Mouse (Mus musculus) yolk sac, embryonic 10.5 days (tissue): Measurements from ENCODE around the gene C1ql3.

Experiments
- DNase-seq: peaks from one replicate; pipeline ENCODE4 v3.0.0-alpha.2; 2017; ENCODE audit warnings: low spot score

The C1ql3 gene

GRCm38 (mm10) chr2:13011472-13011871 lies at the start of gene C1ql3:
TSS of gene C1ql3 (minus strand) at chr2:13011806.
- peak; percentile 1 for DNase-seq

GRCm38 (mm10) chr2:13060426-13061170 lies 49.0 kb upstream of the C1ql3 start:
- DNase-seq, result no peak

DNA sequence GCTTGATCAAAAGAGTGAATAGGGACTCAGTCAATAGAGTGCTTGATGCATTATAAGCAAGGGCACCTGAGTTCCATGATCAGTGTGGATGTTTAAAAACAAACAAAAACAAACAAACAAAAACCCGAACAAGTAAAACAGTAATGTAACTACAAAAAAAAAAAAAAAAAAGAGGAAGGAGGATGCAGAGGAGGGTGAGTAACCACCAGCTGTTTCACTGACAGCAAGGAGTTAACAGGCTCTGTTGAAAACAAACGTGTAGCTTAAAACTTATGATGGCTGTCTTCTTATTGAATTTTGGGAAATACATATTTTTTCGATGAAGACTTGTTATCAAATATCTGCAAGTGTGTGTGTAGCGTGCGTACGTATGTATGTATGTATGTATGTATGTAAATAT lies 37.0 kb upstream of the C1ql3 start:
- DNase-seq, result no peak

GRCm38 (mm10) chr2:13044555-13044954 lies 32.9 kb upstream of the C1ql3 start:
- DNase-seq, result no peak

DNA sequence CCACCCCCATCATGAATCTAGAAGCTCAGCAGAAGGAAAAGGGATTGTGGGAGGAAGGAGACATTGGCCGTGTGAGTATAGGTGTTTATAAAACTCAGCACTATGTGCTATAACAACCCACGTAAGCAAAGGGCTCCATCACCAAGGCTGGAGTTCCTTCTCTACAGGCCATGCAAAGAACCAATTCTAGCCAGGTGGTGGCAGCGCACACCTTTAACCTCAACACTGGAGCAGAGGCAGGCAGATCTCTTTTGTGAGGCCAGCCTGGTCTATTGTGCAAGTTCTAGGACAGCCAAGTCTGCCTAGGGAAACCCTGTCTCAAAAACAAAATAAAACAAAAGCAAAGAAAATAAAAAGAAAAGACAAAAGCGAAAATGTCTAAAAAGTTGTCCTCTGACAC lies 28.2 kb upstream of the C1ql3 start:
- no peak for DNase-seq

- DNase-seq, result no peak
Measured at GRCm38 (mm10) chr2:13038772-13039171, 27.2 kb upstream of the C1ql3 start.

- no peak for DNase-seq
Measured at GRCm38 (mm10) chr2:13018861-13019260, 7.3 kb upstream of the C1ql3 start.

GRCm38 (mm10) chr2:13018382-13018781 lies 6.8 kb upstream of the C1ql3 start:
- DNase-seq, result no peak

GRCm38 (mm10) chr2:13011973-13012372 lies 367 bp upstream of the C1ql3 start:
- DNase-seq, result no peak

- DNase-seq, result peak; percentile 26
Measured at GRCm38 (mm10) chr2:13010460-13011341, 905 bp downstream of the C1ql3 start.

DNA sequence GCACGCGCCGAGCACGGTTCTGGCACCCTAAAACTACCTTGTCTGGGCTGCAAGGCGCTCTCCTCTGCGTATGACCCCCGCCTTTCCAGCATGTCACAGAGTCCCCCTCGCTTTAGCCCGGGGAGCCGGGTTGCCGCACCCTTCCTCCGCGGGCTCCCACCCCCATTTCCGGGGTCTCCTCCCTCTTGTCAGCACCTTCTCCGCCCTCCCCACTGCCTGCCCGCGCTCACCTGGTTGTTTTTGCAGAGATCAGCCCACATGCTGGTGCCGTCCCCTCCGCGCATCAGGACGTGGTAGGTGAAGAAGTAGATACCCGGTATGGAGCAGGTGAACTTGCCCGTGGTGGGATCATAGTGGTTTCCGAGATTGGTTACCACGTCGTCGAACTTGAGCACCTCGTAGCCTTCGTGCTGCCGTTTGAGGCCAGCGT lies 1.6 kb downstream of the C1ql3 start:
- DNase-seq, result peak; percentile 1

DNA sequence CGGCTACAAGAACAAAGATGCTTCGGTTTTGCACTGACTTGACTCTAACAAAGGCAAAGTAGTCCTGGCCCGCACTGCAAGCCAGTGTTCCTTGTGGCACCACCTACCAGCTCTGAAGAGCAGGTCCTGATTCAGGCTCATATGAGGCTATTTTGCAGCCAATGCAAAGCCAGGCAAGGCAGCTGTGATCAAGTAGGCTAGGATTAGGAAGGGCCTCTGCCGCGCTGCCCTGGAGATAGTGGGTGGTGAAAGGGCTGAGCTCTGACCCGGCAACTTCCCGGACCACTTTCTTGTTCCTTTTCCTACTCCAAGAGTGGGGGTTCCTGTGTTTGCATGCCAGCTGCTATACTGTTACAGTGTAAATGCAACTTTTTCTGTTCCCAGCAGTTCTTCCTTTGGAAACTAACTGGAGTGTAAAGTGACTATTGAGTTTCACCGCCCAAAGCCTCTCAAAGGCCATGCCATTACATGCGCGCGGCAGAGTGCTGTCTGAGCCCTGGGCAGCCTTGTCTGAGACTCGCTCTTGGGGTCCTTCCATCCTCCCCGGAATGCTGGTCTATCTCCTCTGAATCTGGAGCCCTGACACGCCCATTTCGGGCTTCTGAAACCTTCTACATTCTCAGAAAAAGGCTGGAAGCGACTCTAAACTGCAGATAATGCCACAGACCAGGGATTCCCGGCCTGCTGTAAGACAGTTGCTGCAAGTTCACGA lies 2.2 kb downstream of the C1ql3 start:
- DNase-seq, result peak; percentile 7

- DNase-seq, result no peak
Measured at GRCm38 (mm10) chr2:13008433-13008832, 3.2 kb downstream of the C1ql3 start.

- DNase-seq, result no peak
Measured at GRCm38 (mm10) chr2:13000026-13000425, 11.6 kb downstream of the C1ql3 start.

DNA sequence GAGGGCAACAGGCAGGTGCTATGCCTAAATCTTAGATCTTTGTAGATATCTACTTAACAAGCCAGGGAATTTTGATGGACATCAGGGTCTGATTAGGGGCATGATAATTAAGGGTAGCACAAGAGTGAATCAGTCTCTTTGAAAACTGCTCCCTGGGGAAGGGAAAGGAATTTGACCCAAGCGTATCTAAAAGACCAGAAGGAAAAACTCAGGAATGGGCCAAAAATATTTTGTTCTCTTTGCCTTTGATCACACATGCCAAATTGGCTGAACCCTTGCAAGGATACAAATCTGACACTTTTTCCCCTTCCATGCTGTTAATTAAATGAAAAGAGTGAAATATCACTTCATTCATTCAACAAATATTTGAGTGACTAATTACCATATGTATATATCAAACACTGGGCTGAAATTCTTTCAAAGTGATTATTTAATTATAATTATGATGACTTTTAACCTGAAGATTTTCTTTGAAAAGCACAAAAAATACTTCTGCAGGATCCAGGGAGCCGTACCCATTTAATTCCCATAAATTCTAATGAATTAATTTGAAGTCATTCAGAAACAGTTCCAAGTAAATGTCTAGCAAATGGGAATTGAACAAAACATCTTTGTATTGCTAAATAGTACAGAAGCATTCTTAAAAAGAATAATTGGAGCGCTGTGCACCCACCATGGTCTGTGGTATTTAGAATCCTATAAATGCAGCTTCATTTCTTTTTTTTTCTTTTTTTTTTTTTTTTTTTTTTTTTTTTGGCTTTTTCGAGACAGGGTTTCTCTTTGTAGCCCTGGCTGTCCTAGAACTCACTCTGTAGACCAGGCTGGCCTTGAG lies 26.5 kb downstream of the C1ql3 start:
- DNase-seq, result no peak

DNA sequence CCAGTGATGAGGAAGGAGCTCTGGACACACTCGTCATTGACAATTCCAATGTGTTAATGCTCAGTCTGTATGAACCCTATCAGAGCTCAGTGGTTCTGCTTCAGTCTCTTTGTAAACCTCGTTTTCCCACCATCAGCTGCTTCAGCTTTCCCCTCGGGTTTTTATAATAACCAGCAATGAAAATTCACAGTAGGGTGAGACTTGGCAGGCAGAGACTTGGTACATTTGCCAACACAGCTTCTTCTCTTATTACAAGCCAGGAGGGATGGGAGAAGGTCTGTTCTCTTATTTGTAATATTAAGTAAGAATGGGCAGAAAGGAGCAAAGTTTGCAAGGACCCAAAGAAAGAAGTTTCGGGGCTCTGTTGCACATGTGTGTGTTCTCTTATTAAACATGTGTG lies 32.8 kb downstream of the C1ql3 start:
- no peak for DNase-seq

- no peak for DNase-seq
Measured at GRCm38 (mm10) chr2:12977367-12977766, 34.2 kb downstream of the C1ql3 start.

GRCm38 (mm10) chr2:12973752-12974151 lies 37.9 kb downstream of the C1ql3 start:
- no peak for DNase-seq

DNA sequence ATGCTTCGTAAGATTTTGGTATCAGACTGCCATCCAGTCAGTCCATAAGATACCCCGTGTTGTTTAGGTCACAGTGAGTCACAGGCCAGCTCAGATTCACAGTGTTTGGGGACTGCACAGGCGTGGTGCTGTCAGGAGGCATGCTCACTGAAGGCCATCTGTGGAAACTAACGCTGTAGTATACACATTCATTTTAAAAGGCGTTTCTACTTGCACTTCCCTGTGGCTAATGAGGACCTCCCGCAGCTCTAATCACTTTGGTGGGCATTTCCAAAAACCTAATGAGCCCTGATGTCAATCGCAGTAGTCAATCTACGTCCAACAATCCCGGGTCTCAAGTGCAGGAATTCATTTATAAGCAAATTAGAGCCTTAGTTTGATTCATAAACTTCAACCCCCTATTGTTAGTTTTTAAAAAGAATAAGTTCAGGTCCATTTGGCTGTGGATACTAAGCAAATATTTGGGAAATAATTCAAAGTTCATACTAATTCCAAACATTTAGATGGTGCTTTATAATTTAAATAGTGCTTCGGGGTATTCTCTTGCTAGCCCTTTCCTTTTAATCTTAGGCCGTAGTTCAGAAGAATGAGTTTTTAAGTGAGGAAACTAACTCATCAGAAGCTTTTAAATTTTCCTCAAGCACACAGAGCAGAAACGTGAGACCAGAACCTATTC lies 41.4 kb downstream of the C1ql3 start:
- no peak for DNase-seq

DNA sequence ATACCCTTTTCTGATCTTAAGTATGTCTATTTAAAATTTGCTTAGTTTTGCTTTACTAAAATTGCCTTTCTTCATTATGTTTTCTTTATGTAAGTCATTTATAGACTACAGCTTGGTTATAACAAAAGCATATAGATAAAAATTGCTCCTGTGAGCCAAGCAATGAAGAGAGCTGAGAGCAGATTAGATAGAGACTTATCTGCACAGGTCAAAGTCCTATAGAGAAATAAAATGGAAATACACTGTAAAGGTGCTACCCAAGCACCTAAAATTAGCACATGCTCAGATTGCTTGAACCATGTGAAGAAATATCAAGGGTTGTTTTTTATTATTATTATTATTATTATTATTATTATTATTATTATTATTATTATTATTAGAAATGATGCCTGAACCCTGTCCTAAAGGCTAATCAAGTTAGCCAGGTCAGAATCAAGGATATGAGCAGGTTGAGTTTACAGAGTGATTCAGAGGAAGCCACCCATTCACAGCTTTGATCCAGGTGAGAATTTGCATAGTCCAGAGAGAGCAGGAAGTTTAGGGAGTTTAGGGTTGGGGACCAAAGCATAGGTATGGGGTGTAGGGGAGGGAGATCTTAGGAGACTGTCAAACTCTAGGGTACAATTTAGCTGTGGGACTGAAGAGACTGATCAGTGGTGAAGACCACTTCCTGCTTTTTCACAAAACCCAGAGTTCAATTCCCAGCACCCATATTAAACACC lies 54.7 kb downstream of the C1ql3 start:
- DNase-seq, result no peak
